Mouse (Mus musculus) induced T-regulatory cell, adult 2 months (primary cell): Measurements from ENCODE around the gene Mon1a.

Experiments used
- DNase-seq: peaks from one replicate; pipeline ENCODE4 v3.0.0-alpha.2; 2012; ENCODE audit warnings: low read depth

The Mon1a gene

DNA sequence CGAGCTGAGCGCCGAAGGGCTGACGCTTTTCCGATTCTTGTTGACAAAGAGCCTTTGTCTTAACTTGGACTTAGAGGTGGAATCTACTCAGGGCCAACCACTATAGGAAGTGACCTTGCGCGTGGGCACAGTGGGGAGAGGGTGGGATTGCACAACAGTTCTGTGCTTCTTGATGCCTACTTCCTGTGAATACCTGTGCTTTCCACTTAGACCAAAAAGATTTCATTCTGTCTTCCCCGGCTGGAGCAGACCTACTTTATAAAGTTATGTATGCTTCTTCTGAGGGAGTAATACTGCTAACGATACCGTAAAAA lies 61.9 kb downstream of the Mon1a start, which contains the start of gene Traip:
Gene Traip (plus strand): TSS at position 215 of the 314 bp plus-strand sequence.
- DNase-seq = peak; percentile 18

DNA sequence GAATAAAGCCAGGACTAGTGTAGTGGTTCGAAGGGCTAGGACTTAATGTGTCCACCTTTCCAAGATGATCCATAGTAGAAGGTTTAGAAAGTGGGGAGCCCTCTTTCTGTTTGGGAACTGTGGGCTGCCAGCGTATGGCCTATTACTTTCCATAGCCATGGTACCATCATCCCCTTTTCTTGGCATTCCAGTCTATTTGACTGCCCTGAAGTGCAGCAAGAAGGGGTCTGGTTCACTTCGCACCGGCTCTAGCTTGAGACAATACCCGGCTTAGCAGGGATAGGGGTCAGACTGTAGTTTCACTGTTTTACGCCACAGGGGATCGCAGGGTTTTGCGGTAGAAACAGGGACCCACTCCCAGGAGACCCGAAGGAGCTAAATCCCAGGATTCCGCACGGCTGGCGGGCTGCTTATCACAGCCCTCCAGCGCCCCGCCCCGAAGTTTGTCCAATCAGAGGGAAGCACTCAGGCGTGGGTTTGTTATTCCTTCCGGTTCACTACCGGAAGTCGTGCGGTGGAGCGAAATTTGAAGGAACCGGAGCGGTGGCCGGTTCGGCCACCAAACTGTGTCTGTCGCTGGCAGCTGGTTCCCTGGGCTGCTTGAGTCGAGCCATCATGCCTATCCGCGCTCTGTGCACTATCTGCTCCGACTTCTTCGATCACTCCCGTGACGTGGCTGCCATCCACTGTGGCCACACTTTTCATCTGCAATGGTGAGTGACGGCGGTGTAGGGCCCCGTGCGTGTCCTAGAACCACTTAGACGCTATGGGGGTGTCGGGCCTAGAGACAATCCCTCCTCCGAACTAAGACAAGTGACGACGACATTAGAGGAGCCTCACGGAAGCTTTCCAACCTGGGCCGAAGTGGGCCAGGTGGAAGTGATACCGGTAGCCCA lies 62.8 kb downstream of the Mon1a start:
- DNase-seq = peak; percentile 95
